Mouse (Mus musculus): Measurements from ENCODE around the gene 1700125H20Rik.

DNA sequence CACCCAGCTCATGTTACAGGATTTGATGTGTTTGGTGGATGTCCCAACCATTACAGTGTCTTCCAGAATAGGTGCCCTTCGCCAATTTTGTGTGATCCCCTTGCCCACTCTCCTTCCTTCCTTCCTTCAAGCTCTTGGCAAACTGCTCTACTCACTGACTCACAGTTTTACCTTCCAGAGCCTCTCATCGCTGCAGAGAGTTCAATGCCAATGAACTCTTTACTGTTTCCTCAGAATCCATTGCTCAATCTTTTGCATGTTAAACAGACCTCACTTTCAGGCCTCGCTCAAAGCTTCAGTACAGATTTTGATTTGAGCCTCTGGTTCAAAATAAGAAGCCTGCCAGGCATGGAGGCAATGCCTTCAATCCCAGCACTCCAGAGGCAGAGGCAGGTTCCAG is 5.7 kb downstream of the 1700125H20Rik start:
- TF ChIP-seq CTCF (IDR thresholded peaks at IDR 0.05; ENCODE audit: low read depth, low read length): no peak
- no peak for TF ChIP-seq POLR2A (IDR thresholded peaks at IDR 0.05; ENCODE audit: extremely low read depth, insufficient read depth, low read length)
